Mouse (Mus musculus) heart, postnatal 14 days (tissue): ENCODE results near the gene Nt5c3b. TPM values are rescaled to one million over a fixed set of nuclear protein-coding genes. Genes with fewer than 3 reads are reported as not detected.

Experiments used
- DNase-seq, 2 experiments: peaks; one replicate each; pipeline ENCODE4 v3.0.0; 2021 to 2022
- intact Hi-C: fragments of 180-260 bp; cut with DNase I; formaldehyde crosslinking; loops from one replicate; pipeline ENCODE4 v1.15.1; 2025
- total RNA-seq, 2 experiments: library from RNA; stranded (reverse); gene quantifications; 2 replicates each; pipeline ENCODE4 v1.2.3; 2021

Nt5c3b gene
- total RNA-seq, 2 experiments from 2014 or later: 36.2 to 36.4 TPM

DNA sequence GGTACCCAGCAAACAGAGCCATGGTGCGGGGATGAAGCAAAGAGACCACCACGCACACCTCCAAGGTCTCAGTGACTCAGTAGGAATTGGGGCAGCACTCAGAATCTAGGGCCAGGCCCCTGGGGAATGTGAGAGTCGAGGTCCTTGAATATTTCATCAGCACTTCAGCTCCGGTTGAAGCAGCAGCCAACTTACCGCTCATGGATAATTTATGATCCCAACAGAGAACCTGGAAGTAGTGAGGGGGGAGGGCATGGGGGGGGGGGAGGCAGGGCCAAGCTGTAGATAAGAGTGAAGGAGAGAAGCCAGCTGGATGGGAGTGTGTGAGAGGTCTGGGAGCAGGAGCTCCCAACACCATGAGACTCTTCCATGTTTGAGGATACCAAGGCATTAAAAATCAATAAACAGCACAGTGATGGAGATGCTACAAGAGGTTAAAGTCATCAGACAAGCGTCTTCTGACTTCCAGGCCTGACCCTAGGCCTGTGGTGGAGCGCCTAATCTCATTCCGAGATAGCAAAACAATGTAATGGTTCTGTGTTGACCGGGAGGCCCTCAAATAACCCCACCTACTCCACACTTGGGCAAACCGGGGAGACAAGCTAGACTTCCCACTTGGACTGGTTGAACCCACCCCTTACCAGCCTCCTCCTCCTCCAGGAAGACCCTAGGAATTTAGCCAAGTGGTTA, 38.0 kb downstream of the Nt5c3b start:
- DNase-seq: no peak
- intact Hi-C loops: no loop called here

DNA sequence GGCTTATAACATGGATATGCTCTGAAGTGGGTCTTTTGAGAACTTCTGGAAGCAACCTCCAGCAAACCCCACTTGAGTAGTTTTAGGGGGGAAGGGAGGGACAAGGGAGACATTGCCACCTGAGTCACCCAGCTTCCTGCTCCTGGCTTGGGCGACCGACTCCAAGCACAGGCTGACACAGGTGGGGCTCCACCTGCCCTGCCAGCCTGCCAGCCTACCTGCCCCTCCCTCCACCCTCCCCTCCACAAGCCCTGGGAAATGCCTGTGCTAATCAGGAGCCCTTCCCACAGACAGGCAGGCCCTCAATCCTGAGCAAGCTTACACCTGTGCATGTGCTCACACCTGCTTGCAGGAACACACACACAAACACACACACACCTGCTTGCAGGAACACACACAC, 38.9 kb downstream of the Nt5c3b start:
- intact Hi-C loops: no loop called here
- DNase-seq: no peak

DNA sequence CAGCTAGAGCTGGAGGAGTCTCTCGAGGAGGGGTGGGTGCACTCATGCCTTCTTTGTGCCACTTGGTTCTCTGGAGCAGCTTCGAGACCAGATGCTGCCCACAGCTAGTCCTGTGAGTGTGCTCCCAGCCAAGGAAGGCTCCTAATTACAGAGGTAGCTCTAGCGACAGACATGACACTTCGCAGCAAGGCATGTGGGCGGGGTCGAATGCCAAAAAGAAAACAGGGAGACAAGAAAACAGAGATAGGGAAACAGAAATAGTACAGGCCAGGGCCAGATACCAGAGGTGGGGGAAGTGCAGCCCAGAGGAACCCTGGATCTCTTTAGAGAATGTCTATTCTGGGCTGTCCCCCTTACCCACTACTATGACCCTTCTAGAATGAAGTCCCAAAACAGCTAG, 39.4 kb downstream of the Nt5c3b start:
- DNase-seq: peak; percentile 52 to 69
- intact Hi-C loops: no loop called here

DNA sequence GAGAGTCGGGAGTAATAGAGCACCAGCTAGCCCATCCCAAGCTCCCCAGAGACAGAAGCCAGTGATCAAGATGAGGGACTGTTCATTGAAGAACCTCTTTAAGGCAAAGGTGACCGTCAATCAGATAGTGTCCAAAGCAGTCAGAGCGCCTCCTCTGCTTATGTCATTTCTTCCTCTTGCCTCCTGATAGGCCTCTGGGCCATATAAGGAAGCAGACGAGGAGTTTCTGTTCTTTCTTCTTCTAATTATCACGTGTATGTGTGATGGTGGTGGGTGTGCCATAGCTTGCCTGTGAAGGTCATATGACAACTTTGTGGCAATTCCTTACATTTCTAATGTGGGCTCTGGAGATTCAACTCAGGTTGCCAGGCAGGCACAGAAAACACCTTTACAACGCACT, 40.8 kb downstream of the Nt5c3b start:
- no peak for DNase-seq
- intact Hi-C loops: no loop called here

DNA sequence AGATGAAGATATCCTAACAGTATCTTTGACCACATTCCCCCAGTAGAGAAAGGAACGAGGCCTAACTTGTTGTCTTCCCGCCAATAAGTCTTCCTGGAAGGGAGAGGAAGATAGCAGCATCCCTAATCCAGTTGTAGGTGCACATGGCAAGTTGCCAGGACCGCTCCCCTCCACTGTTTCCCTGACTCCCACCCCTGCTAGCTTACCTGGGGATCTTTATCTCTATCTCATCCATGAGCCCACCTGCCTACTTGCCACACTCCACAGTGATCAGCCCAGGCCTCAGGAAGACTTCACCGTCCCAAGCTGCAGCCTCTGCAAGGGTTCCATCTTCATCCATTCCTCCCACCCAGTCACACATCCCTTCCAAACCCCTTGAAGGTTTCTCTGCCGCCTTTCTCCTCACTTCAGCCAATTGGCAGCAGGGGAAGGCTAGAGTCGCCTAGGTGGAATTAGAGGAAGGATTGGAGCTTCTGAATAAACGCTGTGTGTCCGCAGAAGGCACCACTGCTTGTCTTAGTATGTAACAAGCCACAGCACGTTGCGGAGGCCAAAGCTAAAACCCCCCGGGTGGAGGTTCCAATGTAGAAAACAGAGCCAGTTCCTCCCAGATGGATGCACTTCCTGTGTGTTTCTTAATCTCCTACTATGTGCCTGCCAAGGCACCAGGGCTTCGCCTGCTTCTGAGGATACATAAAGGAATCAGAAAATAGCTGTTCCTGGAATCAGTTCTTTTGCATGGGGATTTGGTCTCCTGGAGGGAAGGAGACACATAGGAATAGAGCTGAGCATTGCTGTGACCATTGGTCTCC, 41.7 kb downstream of the Nt5c3b start:
- no peak for DNase-seq
- intact Hi-C loops: loop anchor here (5.0 kb wide), 1 partner anchor 78 kb away; no protein-coding TSS in a partner anchor

DNA sequence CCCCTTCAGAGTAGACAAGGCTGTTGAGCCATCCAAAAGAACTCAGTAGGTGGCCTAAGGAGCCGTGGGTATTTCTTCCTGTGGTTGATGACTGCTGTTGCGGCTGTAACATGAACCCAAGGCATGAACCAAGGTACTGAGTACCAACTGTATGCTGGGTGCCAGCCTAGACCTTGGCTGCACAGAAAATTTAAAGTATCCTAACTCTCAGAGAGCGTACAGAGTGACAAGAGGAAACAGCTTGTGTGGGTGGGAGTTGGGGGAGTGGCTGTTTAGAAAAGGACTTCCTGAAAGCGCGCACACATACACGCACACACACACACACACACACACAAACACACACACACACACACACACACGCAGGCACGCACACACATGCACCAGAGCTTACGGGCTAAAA, 42.3 kb downstream of the Nt5c3b start:
- intact Hi-C loops: loop anchor here (5.0 kb wide), 1 partner anchor 77 kb away; no protein-coding TSS in a partner anchor
- DNase-seq: no peak

DNA sequence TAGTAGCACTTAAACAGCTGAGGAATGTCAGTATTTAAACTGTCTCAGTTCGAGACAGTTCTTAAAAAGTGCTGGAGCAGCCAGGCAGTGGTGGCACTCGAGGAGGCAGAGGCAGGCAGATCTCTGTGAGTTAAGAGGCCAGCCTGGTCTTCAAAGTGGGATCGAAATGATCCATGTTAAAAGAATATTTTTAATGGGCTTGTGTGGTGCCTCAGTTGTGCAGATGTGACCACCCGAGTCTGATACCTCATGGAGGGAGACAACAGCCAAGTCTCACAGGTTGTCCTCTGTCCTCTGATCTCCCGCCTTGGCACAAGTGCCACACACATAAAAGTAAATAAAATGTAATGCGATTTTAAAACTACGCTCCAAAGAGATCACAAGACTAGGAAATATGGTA, 43.1 kb downstream of the Nt5c3b start:
- intact Hi-C loops: loop anchor here (5.0 kb wide), 1 partner anchor 76 kb away; no protein-coding TSS in a partner anchor
- no peak for DNase-seq

DNA sequence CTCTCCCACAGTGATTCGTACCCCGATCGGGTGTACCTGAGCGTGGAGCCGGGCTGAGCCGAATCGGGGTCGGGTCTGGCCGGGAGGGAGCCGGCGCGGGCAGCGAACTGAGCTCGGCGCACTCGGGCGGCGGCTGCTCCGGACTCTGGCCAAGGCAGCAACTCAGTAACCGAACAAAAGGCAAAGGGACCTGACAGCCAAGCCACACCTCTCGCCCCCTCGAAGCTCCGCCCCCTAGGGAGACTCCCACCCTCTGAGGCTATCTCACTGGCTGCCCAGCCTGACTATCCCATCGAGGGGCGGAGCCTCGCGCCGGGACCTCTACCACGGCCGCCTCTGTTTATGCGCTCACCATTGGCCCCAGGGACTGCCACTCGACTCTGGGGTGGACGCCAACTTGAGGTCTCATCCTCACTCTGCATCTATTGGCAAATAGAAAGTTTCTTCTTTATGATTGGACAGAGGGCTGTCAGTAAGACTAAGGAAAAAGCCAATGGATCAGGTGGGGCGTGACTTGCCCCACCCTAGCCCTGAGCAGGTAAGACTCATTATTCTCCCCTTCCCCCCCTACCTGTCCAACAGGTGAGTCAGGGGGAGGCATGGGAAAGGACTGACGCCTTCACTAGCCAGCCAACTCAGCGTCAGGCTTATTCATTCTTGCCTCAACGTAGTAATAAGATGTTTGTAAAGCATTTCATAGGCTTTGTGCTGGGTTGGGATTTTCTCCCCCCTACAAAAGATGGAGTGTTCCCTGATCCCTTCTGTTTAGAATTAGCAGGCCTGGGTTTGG, 43.8 kb downstream of the Nt5c3b start, which contains the start of gene Jup:
Jup (minus strand) TSS at position 164 of the 790 bp plus-strand sequence.
- intact Hi-C loops: loop anchor here (5.0 kb wide), 1 partner anchor 75 kb away; no protein-coding TSS in a partner anchor
- peak; percentile 99 for DNase-seq

DNA sequence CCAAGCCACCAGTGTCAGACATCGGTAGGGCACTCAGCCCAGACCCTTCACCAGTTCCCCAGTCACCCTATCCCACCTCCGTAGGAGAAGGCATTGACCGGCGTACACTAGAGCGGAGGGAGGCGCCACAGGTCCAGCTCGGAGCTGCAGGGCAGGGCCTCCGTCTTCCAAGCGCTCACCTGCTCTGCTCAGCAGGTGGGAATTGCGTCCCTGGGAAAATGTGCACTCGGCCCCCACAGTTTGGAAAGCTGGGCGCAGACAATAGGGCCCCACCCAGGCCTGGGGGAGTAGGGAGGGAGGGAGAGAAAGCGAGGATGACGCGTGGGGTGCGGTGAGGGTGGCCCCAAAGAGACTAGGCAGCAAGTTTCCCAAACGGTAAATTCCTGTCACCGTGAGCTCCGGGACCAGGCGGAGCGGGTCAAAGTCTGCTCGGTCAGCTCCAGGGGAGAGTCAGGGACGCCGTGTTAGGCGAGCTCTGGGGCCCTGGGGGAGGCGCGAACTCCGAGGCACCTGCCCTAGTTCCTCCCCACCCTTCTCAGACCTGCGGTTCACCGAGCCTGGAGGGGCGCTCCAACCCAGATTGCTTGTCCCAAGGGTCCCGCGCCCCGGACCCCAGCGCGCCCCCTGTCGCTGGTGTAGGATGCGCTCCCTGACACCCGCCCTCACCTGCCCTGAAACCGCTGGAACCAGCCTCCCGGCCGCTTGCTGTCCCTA, 44.6 kb downstream of the Nt5c3b start:
- DNase-seq: peak; percentile 58 to 62
- intact Hi-C loops: loop anchor here (5.0 kb wide), 1 partner anchor 75 kb away; no protein-coding TSS in a partner anchor

DNA sequence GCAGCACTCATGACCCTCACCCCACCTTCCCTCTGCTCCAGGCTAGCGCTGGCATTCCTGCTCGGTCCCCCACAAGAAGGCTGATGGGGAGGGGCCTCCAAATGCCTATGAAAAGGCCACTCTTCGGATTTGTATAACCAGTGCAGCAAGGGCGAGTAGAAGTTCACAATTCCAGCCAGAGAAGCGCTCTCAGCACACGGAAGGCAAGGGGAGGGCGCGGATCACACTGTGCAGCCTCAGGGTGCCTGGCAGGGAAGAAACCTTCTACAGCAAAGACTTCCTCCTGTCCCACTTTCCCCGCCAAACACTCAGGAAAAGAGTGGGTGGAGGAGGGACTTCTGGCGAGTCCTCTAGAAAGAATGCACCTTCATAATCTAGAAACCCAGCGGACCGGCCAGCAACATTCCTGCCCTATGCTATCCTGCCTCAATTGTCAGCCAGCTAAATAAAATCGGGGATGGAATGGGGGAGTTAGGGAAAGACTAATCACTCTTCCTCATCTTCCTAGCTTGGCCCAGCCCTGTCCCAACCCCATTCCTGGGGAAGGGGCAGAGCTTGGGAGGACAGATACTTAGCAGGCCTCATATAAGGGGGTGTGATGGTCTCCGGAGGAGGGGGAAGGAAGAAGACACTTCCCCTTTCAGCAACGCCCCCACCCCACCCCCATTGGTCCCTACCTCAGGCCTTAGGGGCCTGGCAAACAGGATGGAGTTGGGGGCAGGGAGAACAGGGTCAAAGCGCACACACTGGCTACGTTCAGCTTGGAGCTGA, 45.6 kb downstream of the Nt5c3b start:
- peak in 1 of 2 experiments; percentile 50 for DNase-seq
- intact Hi-C loops: loop anchor here (5.0 kb wide), 1 partner anchor 74 kb away; no protein-coding TSS in a partner anchor

DNA sequence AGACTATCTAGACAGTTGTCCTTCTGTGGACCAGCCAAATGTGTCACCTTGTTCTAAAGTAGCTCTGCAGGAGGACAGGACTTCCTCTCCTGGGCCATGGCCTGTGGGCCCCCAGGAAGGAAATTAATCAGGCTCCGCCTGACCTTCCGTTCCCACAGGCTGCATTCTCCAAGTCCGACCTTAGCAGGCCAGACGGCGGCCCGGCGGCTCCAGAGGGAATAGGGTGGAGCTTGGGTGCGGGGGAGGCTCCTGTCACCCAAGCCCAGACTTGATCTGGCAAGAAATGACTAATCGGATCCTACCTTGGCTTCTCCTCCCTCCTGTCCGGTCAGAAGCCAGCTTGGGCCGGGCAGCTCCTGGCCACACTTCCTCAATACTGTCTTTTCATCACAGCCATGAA, 46.4 kb downstream of the Nt5c3b start:
- peak; percentile 82 for DNase-seq
- intact Hi-C loops: loop anchor here (5.0 kb wide), 1 partner anchor 73 kb away; no protein-coding TSS in a partner anchor

DNA sequence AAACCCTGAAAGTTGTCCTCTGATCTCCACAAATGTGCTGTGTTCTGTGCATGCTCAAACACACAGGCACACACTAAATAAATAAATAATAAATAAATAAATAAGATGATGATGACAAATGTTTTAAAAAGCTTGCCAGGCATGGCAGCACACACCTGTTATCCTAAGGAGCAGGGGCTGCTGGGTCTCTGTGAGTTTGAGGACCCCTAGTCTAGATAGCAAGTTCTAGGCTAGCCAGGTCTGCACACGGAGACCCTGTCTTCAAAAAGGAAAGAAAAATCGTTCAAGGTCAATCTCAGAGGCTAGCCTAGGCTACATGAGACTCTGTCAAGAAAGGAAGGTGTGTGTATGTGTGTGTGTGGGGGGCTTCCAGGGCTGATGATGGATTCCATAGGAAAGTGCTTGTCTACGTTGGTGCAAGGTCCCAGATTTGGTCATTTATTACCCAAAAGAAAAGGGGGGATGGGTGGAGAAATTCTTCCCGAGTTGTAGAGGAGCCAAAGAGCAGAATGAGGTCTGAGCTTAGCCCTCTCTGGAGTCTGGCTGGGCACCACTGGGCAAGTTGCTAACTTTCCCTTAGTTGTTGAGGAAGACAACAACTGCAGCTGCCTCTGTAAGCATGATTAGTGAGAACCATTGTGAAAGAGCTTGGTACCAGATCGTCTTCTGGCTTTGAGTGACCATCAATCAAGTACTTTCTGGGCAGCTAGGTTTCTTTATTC, 47.1 kb downstream of the Nt5c3b start:
- DNase-seq: peak in 1 of 2 experiments; percentile 5
- intact Hi-C loops: loop anchor here (5.0 kb wide), 1 partner anchor 72 kb away; no protein-coding TSS in a partner anchor

DNA sequence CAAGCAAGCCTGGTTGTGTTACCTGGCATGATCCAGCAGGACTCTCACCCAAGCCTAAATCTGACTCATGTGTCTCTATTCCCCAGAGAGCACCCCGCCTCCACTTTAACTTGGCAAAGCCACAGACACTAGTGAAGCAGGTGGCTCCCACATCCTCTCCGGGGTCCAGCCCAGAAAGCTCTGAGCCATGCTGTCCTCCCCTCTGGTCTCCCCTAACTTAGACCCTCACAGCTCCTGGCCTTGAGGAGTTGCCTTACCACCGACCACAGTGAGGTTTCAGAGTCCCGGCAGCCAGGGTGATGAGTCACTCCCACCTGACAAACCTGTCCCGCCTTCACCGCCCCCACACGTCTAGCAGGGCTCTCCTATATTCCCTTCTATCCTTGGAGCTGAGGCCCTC, 47.9 kb downstream of the Nt5c3b start:
- intact Hi-C loops: no loop called here
- peak in 1 of 2 experiments; percentile 36 for DNase-seq

DNA sequence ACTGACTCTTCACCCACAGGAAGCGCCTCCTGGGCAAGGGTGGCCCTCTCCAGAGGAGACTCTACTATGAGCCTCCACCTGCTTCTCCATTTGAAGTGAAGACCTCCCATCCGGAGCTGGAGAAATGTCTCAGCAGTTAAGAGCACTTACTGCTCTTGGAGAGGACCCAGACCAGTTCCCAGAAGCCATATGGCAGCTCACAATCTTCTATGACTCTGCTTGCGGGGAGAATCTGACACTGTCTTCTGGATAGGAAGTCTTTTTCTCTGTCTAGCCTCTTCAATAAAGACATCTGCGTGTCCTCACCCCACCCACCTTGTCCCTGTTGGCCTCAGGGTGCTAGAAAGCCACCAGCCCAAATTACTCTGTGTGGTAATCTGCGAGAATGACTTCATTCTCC, 48.6 kb downstream of the Nt5c3b start:
- intact Hi-C loops: no loop called here

DNA sequence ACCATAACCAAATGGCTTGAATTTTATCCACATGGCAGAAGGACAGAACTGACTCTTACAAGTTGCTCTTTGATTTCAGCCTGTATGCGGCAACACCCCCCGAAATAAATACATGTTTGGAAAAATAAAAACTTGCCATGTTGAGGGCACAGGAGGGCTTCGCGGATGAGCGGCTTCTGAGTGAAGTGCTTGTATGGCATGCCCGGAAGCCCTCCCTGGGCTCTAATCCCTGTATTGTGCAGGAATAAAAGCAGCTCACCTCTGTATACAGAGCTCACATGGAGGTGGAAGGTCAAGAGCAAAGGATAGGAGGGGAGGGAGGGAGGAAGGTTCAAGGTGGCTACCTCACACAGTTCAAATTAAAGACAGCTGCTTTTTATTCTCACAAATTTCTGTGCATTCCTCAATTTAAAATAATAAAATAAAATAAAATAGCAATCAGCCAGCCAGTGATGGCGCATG, 49.7 kb downstream of the Nt5c3b start:
- no peak for DNase-seq
- intact Hi-C loops: no loop called here

More for the DNA sequence above, 48.6 kb downstream of the Nt5c3b start:
- DNase-seq: peak in 1 of 2 experiments; percentile 9

DNA sequence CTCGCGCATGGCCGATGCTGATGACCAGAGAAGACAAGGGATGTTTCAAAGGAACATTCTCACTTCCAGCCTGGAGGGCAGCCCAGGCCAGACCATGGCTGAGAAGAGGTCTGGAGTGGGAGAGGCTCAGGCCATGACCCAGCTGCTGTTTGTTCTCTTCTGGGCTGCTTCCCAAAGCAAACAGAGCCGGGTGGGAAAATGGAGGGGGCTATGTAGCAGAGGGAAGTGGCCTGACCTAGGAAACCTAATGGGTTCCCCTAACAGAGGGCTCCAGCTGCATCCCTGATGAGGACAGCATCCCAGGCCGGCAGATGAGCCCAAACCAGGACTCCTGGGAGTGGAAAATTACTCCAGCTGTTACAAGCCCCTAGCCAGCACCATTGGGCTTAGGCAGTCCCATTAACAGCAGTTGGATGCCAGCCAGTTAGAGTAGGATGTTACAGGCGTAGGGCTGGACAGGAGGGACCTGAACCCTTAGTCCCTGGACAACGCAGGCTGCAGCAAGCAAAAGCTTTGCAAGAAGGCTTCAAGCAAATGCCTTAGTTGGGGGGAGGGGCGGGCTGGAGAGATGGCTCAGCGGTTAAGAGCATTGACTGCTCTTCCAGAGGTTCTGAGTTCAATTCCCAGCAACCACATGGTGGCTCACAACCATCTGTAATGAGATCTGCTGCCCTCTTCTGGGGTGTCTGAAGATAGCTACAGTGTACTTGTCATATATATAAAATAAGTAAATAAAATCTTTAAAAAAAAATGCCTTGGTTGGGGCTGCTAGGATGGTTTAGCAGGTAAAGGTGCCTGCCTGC, 50.3 kb downstream of the Nt5c3b start:
- peak; percentile 83 to 87 for DNase-seq
- intact Hi-C loops: no loop called here

DNA sequence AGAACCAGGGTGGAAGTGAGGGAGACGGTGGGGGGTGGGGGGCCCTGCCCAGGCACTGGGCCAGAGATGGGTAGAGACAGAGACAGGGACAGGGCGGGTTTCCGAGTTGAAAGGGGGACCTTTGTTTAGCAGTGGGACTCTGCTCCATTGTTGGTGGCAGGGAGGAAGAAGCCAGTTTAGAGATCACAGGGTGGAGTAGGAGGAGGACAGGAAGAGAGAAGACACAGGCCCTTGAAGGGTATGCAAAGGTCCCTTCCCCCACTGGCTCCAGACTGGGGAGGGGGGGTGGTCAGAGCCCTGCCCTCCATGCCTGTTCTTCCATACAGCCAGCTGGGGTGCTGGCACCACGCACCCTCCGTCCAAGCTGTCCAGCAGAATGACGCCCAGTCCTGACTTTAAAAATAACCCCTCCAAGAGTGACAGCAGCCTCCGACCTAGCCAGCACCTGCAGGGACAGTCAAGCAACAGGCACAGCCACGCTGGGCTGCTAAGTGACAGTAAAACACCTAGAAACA, 51.6 kb downstream of the Nt5c3b start:
- intact Hi-C loops: no loop called here
- DNase-seq: peak; percentile 69 to 72
